28 mouse cellular contexts compared by ENCODE assay signal in genomic region chr14:101613206-101613605, GRCm38 (mm10). TPM values are rescaled to one million over a fixed set of nuclear protein-coding genes. Genes with fewer than 3 reads are reported as not detected.
DNase-seq lines count a peak whose midpoint lies in the region; ATAC-seq and TF ChIP-seq lines count a peak whose summit lies in the region.
"Had no signal": no experiment of that assay in that cellular context is flagged by ENCODE, and none has a peak within 500 bp of the region (broad histone marks: within the 10 kb centered on the region; RNA-seq: fewer than 3 reads in every experiment).

No protein-coding gene starts in this region.

- no peak overlapping the region for H3K27ac ChIP-seq in ES-E14 (ENCODE audit: insufficient read depth, low read depth, low read length, poor library complexity, severe bottlenecking)
- no peak overlapping the region for H3K27ac ChIP-seq in forebrain, embryonic 12.5 days
- H3K27ac ChIP-seq: embryonic facial prominence, embryonic 12.5 days; heart, embryonic 15.5 days; hindbrain, embryonic 12.5 days; hindbrain, postnatal 0 days; intestine, embryonic 15.5 days; layer of hippocampus, adult 2 months; limb, embryonic 13.5 days; lung, embryonic 15.5 days; midbrain, embryonic 10.5 days; midbrain, embryonic 15.5 days; neural tube, embryonic 12.5 days had no signal

- in situ Hi-C loops in ES-E14 (cut with MboI; ENCODE audit: low sequenced_read_pairs in 2 of 2, unreplicated experiment in 2 of 2), result no loop called here

- H3K27me3 ChIP-seq in forebrain, embryonic 12.5 days, result peaks cover 4% of the 10 kb centered on the region; the same call in 1 of the 2 replicates
- H3K27me3 ChIP-seq: embryonic facial prominence, embryonic 12.5 days; heart, embryonic 15.5 days; hindbrain, embryonic 12.5 days; intestine, embryonic 15.5 days; limb, embryonic 13.5 days; lung, embryonic 15.5 days; midbrain, embryonic 15.5 days had no signal

- no peak overlapping the region for H3K4me2 ChIP-seq in forebrain, embryonic 12.5 days
- H3K4me2 ChIP-seq: embryonic facial prominence, embryonic 12.5 days; heart, embryonic 15.5 days; hindbrain, embryonic 12.5 days; intestine, embryonic 15.5 days; limb, embryonic 13.5 days; liver, embryonic 11.5 days; lung, embryonic 15.5 days; midbrain, embryonic 15.5 days; neural tube, embryonic 12.5 days had no signal

- ATAC-seq in forebrain, embryonic 12.5 days (ENCODE audit: low FRiP score), result no peak
- ATAC-seq: forebrain, postnatal 0 days; hindbrain, postnatal 0 days; intestine, embryonic 15.5 days; midbrain, embryonic 15.5 days had no signal

- no peak overlapping the region for H3K4me3 ChIP-seq in ES-E14 (ENCODE audit: insufficient read depth in 1 of 2, low read depth in 1 of 2, low read length in 2 of 2, poor library complexity in 1 of 2, severe bottlenecking in 1 of 2)
- no peak overlapping the region for H3K4me3 ChIP-seq in forebrain, embryonic 12.5 days (replicated peaks)
- H3K4me3 ChIP-seq: embryonic facial prominence, embryonic 12.5 days; heart, embryonic 15.5 days; hindbrain, embryonic 12.5 days; intestine, embryonic 15.5 days; layer of hippocampus, adult 2 months; limb, embryonic 13.5 days; lung, embryonic 15.5 days; midbrain, embryonic 10.5 days; midbrain, embryonic 15.5 days; neural tube, embryonic 12.5 days had no signal

- no peak overlapping the region for H3K9ac ChIP-seq in ES-E14 (ENCODE audit: insufficient read depth, low read depth, low read length, poor library complexity, severe bottlenecking)
- H3K9ac ChIP-seq in forebrain, embryonic 12.5 days, result no peak overlapping the region
- H3K9ac ChIP-seq: embryonic facial prominence, embryonic 12.5 days; forebrain, postnatal 0 days; heart, embryonic 15.5 days; hindbrain, embryonic 12.5 days; intestine, embryonic 15.5 days; limb, embryonic 13.5 days; lung, embryonic 15.5 days; midbrain, embryonic 15.5 days; neural tube, embryonic 12.5 days had no signal

- no peaks in the 10 kb centered on the region for H3K36me3 ChIP-seq in ES-E14 (ENCODE audit: control insufficient read depth, insufficient read depth, low read length, poor library complexity, severe bottlenecking)
- H3K36me3 ChIP-seq in forebrain, embryonic 12.5 days (replicated peaks), result no peaks in the 10 kb centered on the region
- H3K36me3 ChIP-seq: embryonic facial prominence, embryonic 12.5 days; heart, embryonic 15.5 days; hindbrain, embryonic 12.5 days; intestine, embryonic 15.5 days; limb, embryonic 13.5 days; lung, embryonic 15.5 days; midbrain, embryonic 10.5 days; midbrain, embryonic 15.5 days; neural tube, embryonic 12.5 days had no signal

- H3K9me3 ChIP-seq in ES-E14 (ENCODE audit: control insufficient read depth, insufficient read depth, low read depth, low read length), result no peaks in the 10 kb centered on the region
- H3K9me3 ChIP-seq in forebrain, embryonic 12.5 days, result no peaks in the 10 kb centered on the region
- H3K9me3 ChIP-seq: embryonic facial prominence, embryonic 12.5 days; heart, embryonic 15.5 days; hindbrain, embryonic 12.5 days; intestine, embryonic 15.5 days; limb, embryonic 13.5 days; lung, embryonic 15.5 days; midbrain, embryonic 10.5 days; midbrain, embryonic 15.5 days; neural tube, embryonic 12.5 days had no signal

- peak; percentile 70 for DNase-seq in 3T3-L1 (ENCODE audit: low read depth, low spot score)
- DNase-seq in ES-E14 (ENCODE audit: low read depth, low spot score), result no peak
- peak; percentile 71 for DNase-seq in brain, adult 2 months (ENCODE audit: low read depth, low spot score)
- peak; percentile 45 for DNase-seq in testis, postnatal 14 days (ENCODE audit: low spot score)
- DNase-seq in right cerebral cortex, postnatal 36 days (ENCODE audit: low spot score in 2 of 2), result no peak
- DNase-seq: adrenal gland, postnatal 25 days; cerebellum, adult 8-10 months; cerebellum, postnatal 25 days; forebrain, postnatal 0 days; gastrocnemius, postnatal 14 days; heart, postnatal 36 days; kidney, adult 2 months; kidney, postnatal 36 days; thymus, adult 18-20 months; thymus, postnatal 25 days had no signal

- 0 out of 4 replicates have a peak, but pooled peaks cover 0 to 4% of the 10 kb centered on the region in 2 experiments for H3K4me1 ChIP-seq in ES-E14 (ENCODE audit: control insufficient read depth in 2 of 2, insufficient read depth in 2 of 2, low read length in 2 of 2, poor library complexity in 1 of 2)
- H3K4me1 ChIP-seq in forebrain, embryonic 12.5 days, result 0 out of 2 replicates have a peak, but pooled peaks cover 2% of the 10 kb centered on the region
- H3K4me1 ChIP-seq: embryonic facial prominence, embryonic 12.5 days; hindbrain, embryonic 12.5 days; intestine, embryonic 15.5 days; limb, embryonic 13.5 days; lung, embryonic 15.5 days; neural tube, embryonic 12.5 days had no signal

- 52% methylated on average over 1 of the region's 1 CpGs for WGBS in forebrain, embryonic 12.5 days

TF ChIP-seq in ES-E14, 5 proteins besides CTCF, POLR2A, EP300 and RAD21:
- TF ChIP-seq MAFK (IDR thresholded peaks at IDR 0.05; ENCODE audit: insufficient read depth, low read depth, low read length) (peak; percentile 80), HCFC1 (IDR thresholded peaks at IDR 0.05; ENCODE audit: borderline replicate concordance, insufficient read depth, low read length) (no peak)

RNA-seq across cellular contexts. Expression of gene Tbc1d4, which starts 4.2 kb away (rescaled TPM):
- total RNA-seq in ES-E14 (2012; rRNA removed), result 1.1 and 1.8 TPM in 2 replicates
- 7.4 and 7.7 TPM in 2 replicates for polyA plus RNA-seq in forebrain, embryonic 12.5 days (2016; fragmentation: Nextera tagmentation; extraction: Ambion mirVana)

RNA-seq across cellular contexts. Expression of gene Commd6, which starts 27.3 kb away (rescaled TPM):
- 19.1 and 25.7 TPM in 2 replicates for total RNA-seq in ES-E14 (2012; rRNA removed)
- 97.0 and 101 TPM in 2 replicates for polyA plus RNA-seq in forebrain, embryonic 12.5 days (2016; fragmentation: Nextera tagmentation; extraction: Ambion mirVana)

RNA-seq across cellular contexts. Expression of gene Uchl3, which starts 40.6 kb away (rescaled TPM):
- 64.2 and 82.2 TPM in 2 replicates for total RNA-seq in ES-E14 (2012; rRNA removed)
- polyA plus RNA-seq in forebrain, embryonic 12.5 days (2016; fragmentation: Nextera tagmentation; extraction: Ambion mirVana), result 168 and 177 TPM in 2 replicates

Comparison
In these comparisons a context has a peak if more than half of its experiments do, and no peak if none do; other contexts are left out.
1. DNase-seq: peak in 3T3-L1 (single experiment), brain, adult 2 months (single experiment) and testis, postnatal 14 days (single experiment); none in ES-E14 (single experiment) and right cerebral cortex, postnatal 36 days (0 of 2).